Mouse (Mus musculus): ENCODE data around the gene Shmt2.
A peak's percentile ranks its signal among the peaks of the same experiment; 100 is the strongest.

The Shmt2 gene

DNA sequence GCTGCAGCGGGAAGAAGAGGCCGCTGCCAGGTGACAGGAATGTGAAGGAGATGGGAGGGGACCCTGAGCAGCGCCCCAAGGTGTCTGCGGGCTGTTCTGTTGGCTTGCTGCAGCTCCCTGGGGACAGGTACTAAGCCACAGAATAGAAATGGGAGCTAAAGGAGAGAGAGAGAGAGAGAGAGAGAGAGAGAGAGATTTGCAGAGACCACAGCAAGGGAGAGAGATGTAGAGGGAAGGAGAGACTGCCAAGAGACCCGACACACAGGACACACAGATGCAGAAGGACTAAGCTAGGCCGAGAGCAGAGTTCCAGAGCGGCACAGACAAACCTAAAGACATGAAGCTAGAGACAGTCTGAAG lies 10.0 kb downstream of the Shmt2 start:
- DNase-seq (ENCODE audit: low read depth, low spot score), result no peak

DNA sequence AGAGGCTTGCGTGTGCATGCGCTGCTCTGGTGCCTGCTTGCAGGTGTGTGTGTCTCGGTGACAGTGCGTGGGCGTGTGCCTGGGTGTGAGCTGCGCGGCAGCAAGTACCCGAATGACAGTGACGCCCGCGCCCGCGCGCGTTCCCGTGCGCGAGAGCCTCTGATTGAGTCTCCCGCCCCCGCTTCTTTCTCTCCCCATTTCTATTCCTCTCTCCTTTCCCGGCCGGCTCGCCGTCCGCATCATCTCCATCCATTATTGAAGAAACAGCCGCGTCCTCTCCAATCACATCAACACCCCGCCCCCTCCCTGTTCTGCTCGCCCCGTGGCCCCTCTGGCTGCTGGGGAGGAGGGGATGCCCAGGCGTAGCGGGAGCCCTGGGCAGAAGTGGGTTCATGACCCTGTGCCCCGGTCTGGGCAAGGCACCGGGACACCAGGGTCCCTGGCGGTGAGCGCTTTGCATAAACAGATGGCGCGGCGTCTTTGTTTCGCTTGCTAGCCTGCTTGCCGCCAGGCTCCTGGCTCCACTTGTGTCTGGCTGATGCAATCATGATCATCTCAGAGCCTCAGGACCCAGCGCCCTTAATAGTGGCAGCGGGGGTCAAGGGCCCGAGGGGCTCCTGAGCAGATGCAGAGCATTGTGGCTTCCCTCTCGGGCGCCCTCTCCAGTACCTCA lies 10.5 kb downstream of the Shmt2 start:
- no peak for DNase-seq (ENCODE audit: low read depth, low spot score)

DNA sequence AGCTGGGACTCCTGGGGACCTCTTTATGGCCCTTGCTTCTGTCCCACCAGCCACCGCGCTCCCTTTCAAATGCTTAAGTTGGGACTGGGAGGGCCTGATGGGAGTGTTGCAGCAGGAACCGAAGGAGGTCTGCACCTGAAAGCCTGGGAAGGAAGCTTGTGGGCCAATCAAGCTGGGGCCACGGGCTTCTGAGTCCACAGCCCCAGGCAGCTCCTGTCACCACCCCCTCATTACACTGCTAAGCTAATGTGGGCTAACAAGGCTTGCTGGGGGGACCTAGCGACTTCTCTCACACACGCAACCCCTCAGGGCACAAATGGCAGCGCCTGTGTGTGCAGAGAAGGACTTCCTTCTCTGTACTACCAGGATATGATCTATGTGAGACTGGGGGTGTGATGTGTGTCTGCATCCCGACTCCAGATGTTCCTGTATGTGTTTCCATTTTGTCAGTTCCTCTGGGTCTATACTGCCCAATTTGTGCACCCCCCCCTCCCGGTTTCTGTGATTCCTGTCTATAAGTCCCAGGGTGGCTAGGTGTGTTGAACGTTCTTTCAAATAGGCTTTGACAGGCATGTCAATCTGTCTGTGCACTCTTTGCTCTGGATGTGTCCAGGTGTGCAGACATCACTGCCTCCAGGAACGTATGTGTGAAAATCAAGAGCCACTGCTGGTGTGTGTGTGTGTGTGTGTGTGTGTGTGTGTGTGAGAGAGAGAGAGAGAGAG lies 11.2 kb downstream of the Shmt2 start:
- DNase-seq (ENCODE audit: low read depth, low spot score), result no peak

DNA sequence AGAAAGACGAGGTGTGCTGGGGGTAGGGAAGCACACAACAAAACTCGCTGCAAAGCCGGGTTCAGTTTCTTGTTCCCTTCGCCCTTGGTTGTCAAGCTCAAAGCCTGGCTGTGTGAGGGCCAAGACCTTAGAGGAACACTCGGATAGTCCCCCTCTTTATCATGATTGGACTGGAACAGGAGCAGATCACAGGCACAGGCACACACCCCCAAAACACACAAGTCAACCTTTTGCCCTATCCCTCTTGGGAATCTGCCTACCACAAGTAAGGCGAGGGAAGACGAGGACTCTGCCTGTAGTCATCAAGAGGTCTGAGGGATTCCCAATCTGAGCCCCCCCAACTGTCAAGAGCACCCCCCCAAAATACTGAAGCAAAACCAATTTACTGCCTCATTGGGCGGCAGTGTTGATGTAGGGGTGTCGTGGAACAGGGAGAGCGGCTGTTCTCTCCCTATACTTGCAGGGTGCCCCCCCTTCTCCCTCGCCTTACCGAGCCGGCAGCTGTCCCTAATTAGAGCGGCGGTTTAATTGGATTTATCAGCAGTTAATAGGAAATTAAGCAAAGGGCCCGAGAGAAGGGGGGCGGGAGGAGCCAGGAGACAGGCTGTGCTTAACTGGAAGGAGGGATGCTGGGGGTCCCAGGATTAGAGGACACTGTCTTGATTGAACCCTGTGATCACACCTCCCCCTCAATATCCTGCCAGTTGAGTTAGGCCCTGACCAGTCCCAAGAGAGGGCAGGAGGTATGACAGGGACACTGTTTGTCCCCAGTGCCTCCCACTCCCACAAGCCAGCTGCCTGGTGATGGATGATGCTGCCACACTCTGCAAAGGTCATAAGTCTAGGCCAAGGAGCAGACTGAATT lies 12.2 kb downstream of the Shmt2 start:
- no peak for DNase-seq (ENCODE audit: low read depth, low spot score)

DNA sequence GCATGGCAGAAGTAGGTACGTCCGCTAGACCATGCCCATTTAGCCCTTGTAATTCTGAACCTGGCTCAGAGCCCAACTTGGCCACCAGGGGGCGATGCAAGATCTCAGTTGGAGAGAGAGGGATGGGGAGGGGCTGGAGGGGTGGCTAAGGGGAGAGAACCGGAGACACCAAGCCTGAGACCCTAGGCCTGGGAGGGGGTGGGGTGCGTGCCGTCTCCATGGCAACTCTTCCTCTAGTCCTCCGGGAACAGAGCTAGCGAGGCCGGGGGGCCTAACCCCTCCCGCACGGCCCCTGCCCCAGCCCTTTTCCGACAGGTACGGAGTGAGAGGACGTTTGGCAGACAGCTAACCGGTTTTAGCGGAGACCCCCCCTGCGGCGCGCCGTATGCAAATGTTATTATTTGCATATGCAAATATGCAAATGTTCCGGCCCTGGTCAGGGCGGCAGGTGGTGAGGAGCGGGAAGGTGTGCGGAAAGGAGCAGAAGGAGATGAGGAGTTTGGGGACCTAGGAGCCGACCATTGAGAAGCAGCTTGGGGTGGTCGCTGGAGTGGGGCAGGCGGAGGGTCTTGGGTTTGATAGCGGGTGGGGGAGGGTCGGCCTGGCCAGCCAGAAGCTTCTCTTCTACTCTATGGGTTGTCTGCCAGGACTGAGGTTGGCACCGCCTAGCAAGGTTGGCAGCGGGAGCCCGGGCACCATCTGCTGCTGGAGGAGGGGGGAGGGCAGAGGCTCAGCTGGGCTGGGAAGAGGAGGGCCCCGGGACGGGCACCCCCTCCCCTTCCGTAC lies 13.0 kb downstream of the Shmt2 start:
- DNase-seq (ENCODE audit: low read depth, low spot score), result peak; percentile 86

DNA sequence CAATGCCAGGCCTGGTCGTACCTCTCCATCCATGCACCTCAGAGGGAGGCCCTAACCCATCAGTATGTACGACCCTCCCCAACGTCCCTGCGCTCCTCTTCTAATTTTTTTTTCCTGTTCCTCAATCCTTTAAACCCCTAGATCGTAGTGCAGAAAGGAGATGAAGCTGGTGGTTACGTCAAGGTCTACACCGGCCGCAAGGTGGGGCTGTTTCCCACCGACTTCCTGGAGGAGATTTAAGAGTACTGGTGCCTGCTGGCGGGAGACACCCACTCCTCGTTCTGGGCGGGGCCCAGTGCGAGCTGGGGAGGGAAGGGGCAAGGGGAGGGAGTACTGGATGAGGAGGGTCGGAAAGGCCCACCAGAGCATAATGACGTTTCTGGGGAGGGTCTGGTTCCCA lies 14.0 kb downstream of the Shmt2 start:
- DNase-seq (ENCODE audit: low read depth, low spot score), result no peak

DNA sequence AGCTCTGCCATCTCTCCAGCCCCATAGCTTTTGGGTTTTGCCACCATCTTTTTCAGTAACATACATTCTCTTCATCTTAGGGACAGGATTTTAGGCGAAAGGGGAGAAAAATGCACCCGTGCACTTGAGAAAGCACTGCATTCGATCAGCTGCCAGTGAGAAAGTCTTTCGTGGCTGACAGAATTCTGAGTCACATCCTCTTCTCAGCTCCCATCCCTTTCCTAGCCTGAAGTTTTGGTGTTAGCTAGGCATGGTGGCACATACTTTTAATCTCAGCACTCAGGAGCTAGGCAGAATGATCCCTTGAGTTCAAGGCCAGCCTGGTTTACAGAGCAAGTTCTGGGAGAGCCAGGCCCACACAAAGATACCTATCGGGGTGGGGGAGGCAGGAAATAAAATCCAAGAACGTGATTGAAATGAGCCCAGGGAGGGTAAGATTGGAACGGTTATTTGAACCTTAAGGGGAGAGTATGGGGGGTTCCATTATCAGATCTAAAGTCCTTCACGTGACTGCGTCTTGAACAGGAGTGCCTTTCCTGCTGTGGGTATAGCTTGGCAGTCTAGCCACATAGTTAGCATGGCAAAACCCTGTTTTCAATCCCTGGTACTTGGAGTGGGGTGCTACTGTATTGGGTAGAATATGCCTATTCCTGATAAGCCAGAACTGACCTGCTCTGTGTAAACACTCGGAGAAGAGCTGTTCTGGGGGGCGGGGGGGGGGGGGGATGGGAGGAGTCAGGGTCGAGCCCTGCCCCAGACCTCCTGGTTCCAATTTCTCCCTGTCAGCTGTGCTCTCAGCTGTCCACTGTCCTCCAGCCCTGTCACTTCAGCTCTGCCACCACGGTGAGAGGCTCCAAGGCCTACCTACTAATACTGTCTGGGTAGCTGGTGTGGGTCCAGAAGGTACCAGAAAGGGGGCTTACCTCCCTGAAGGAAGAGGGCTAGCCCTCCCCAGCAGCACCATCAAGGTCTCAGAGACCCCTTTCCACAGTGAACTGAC lies 21.1 kb downstream of the Shmt2 start, which contains the start of gene Stac3:
TSS of gene Stac3 (plus strand) at position 793 of the 1,000 bp plus-strand sequence.
- DNase-seq (ENCODE audit: low read depth, low spot score), result no peak

DNA sequence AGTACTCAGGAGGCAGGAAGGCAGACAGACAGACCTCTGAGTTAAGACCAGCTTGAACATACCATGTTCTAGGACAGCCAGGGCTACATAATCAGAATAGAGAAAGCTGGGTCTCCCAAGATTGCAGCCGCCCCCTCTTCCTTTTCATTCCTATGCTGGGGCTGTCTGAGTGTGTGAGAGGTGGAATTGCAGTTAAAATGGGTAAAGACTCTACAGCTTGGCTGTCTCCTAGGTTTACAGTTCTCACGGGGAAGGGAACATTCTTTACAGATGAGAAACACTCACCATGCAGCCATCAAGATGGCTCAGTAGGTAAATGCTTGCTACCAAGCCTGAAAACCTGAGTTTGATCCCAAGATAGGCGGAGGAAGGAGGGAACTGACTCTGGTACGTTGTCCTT lies 22.2 kb downstream of the Shmt2 start:
- no peak for DNase-seq (ENCODE audit: low read depth, low spot score)

DNA sequence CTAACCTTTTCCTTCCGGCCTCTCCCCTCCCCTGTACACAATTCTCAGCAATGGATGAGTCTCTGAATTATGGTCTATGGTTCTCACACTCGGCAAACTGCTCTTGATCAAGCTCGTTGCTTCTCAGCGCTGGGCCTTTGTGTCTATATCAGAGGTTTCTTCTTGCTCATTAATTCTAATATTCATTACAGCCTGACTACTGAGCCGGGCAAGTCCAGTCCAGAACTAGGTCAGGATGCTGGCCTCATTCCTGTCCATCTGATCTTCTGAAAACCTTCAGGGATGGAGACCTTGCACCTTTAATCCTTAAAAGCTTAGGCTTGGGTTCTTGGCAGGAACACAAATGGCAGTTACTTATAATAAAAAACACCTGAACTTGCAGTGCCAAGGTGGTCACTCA lies 22.7 kb downstream of the Shmt2 start:
- no peak for DNase-seq (ENCODE audit: low read depth, low spot score)

DNA sequence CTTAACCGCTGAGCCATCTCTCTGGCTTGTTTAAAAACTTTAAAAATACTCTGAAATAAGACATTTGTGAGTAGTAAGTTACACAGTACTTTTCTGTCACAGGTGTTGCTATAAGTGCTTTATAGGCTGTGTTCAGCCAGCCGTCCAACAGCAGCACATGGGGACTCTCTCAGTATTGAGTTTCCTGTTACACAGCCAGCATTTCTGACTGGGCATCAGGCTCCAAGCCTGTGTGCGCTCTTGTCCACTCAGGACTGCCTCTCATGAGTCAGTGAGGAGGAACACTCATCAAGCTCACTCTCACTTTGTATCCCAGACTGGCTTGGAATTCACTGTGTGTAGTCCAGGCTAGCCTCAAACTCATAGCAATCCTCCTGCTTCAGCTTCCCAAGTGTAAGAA lies 26.1 kb downstream of the Shmt2 start:
- no peak for DNase-seq (ENCODE audit: low read depth, low spot score)

DNA sequence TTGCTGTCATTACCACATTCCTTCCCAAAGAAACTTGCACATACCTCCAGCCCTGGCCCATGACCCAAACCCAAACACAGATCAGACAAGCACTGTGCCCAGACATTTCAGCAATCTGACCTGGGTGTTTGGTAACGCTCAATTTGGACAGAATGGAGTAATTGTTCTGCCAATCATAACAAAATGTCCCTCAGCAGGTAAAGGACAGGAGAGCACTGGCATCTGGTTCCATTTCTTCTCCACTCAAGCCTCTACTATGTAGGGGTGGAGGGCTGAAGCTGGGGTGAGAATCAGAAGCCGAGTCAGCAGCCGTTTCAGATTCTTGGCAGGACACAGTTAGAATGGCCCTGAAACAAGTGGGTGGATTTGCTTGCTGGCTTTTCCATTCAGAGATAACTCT lies 30.1 kb downstream of the Shmt2 start:
- no peak for DNase-seq (ENCODE audit: low read depth, low spot score)

DNA sequence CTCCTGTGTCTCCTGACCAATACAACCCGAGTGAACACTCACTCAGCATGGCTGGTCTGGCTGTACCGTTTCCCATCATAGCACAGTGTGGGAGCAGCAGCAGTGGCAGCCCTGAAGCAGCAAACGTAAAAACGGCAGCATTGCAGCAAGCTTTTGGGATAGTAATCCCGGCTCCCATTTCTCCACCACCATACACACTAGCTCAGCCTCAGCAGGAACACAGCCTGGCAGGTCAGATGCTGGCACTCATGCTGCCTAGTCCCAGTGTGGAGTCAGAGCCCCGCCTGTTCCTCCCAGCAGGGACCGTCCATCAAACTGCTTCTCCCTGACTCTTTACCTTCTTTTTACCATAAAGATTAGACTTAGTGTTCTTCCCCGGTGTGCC lies 31.1 kb downstream of the Shmt2 start:
- DNase-seq (ENCODE audit: low read depth, low spot score), result no peak

DNA sequence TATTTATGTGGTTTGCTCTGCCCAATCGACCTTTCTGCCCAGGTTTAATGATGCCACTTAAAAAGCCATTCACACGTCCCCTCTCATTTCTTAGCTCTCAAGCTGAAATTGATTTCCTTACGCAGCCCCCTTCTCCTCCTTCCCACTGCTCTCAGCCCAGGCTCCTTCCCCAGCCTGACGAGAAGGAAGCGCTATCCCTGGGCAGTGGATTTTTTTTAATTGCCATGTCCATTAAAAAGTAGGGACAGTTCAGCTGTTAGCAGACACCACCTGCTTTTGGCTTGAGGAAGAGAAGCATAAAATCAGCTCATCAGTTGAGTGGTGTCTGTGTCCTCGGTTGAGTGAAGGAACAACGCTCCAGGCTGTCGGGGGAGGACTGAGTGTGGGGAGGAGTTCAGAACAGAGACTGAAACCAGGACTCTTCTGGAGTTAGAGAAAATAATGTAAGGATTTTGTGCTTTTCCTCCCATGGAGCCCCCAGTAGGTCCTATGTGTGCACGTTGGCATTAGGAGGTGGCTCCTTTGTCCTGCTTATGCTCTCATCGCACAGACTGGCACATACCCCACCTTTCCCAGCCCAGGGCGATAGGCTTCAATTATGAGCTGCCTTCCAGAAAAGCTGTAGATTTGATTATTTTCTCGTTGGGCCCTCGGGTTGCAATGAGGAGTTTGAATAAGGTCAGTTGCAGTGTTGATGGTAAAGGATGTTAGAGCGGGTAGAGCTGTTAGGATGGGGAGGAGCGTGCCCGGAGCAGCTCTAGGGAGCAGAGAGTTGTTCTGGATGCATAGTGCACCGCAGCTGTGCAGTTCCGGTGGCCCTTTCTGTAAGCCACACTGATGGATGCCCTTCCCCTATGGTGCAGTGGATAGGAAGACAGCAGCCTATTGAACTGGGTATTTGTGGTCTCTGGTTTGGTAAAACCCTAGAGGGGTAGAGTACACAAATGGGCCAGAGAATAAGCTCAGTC lies 31.8 kb downstream of the Shmt2 start:
- DNase-seq (ENCODE audit: low read depth, low spot score), result no peak

DNA sequence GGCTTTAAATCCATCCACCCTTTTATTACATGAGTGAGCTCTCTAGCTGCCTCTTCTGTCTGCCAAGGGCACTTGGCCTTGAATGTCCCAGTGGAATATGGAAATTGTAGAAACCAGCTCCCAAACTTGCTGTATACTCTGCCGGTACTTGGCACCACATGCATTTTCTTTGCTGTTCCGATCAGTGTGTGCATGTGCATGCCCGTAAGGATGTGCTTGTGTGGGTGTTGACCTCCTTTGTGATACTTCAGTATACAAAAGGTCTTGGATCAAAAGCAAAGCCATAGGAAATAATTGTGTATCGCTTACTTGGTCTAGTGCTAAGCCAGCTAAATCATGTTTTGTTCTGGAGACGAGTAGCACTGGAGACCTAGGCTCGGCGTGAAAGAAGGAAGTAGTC lies 33.4 kb downstream of the Shmt2 start:
- DNase-seq (ENCODE audit: low read depth, low spot score), result no peak

DNA sequence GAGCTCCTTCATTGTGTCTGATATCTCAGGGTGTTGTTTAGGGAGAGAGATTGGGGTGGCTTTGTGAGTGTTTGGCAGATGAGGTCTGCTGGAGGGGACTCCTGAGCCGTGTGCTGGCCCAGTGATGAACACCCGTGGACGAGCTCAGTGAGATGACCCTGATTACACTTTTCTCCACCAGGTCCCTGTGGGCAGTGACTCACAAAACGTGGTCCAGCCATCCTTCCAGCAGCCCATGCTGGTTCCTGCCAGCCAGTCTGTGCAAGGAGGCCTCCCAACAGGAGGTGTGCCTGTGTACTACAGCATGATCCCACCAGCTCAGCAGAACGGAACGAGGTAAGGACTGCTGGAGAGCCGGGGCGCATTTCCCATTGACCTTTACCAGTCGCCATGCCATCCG lies 37.0 kb downstream of the Shmt2 start:
- no peak for DNase-seq (ENCODE audit: low read depth, low spot score)

DNA sequence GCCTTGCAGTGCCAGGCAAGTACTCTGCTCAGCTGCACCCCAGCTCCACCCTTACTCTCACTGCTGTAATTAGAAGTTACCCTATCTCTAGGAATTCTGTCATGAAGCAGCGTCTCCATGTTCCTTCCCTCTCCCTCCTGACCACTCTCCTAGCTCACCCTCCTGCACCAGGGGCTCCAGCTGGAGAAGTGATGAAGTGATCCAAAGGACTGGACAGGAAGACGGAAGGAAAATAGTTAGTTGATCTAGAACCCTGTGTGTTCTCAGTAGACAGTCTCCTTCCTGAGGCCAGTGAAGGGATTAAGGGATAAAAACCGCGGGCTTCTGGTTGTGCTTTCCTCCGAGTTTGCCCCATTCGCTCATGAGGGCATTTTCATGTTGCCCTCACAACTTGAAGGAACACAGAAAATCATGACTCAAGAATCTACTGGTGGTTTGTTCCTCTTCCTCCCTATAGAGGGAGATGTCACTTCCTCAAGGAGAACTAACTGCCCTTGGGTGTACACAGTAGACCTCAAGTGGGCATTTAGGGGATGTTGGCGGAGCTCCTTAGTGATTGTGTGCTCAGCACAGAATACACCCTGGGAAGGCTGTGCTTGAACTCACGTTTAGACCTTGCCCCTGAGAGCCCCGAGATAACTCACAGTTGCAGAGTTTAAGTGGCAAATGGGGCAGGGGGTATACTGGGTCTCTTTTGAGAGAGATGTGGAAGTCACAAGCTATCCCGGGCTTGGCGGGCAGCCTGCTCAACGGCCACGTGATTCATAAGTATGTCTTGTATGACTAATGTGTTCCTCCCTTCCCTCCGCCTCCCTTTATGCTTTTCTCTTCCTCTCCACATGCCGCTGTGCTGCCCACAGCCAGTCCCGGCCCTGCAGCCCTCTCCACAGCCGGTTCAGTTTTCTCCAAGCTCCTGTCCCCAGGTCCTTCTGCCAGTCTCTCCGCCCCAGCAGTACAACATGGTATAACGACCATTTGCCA lies 41.1 kb downstream of the Shmt2 start:
- no peak for DNase-seq (ENCODE audit: low read depth, low spot score)

DNA sequence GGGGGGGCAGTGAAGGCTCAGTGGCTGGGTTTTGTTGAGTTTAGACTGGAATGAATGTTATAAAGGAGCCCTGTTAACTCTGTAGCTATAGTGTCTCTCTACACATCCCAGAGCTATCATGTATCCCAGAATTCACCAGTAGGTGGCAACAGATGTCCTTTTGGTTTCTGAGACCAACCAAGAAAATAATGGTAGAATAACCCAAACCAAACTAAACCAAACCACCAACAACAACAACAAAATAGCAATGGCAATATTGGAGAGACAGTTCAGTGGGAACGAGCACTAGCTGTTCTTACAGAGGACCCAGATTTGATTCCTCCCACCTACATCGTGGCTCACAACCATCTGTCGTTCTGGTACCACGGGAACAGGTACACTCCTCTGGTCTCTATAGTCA lies 43.1 kb downstream of the Shmt2 start:
- DNase-seq (ENCODE audit: low read depth, low spot score), result peak; percentile 18

DNA sequence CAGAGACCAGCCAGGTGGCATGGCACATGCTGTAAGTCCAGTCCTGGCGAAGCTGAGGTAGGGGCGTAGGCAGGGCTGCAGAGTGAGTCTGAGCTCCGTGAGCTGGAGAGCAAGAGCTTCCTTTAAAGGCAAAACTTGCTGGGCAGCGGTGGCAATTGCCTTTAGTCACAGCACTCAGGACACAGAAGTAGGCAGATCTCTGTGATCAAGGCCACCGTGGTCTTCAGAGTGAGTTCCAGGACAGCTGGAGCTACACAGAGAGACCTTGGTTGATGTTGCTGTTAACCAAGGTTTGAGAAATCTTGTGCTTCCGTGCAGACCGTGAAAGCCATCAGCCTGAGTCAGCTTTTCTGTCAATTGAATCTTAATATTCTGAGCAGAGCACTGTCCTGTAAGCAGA lies 44.9 kb downstream of the Shmt2 start:
- no peak for DNase-seq (ENCODE audit: low read depth, low spot score)
